Mouse (Mus musculus): ENCODE results near the gene Lrrc59. TPM values are rescaled to one million over a fixed set of nuclear protein-coding genes. Genes with fewer than 3 reads are reported as not detected.

The Lrrc59 gene
- total RNA-seq, 2 experiments from 2014 or later: 85.0 to 91.8 TPM

Other genes starting within 250 kb of the Lrrc59 start
- 1 to 10 TPM; 1.6 to 1.8 TPM for gene Abcc3, start 236.8 kb upstream of the Lrrc59 start, total RNA-seq (2021)
- gene Cacna1g, start 155.6 kb upstream of the Lrrc59 start, total RNA-seq (2021): 10 to 100 TPM; 48.7 to 52.8 TPM
- 1 to 10 TPM in 1 of 2 experiments, under 1 TPM in 1; 0.61 to 1.5 TPM for gene Spata20, start 143.6 kb upstream of the Lrrc59 start, total RNA-seq (2021)
- gene Epn3, start 129.8 kb upstream of the Lrrc59 start, total RNA-seq (2021): 10 to 100 TPM; 31.3 to 34.3 TPM
- gene Mycbpap, start 108.0 kb upstream of the Lrrc59 start, total RNA-seq (2021): 1 to 10 TPM; 5.9 to 6.3 TPM
- 10 to 100 TPM; 12.3 to 13.0 TPM for gene Rsad1, start 80.5 kb upstream of the Lrrc59 start, total RNA-seq (2021)
- under 1 TPM; 0.61 to 0.62 TPM for gene Chad, start 64.7 kb upstream of the Lrrc59 start, total RNA-seq (2021)
- 10 to 100 TPM; 29.8 to 30.4 TPM for gene Acsf2, start 27.9 kb upstream of the Lrrc59 start, total RNA-seq (2021)
- 10 to 100 TPM; 72.9 to 78.9 TPM for gene Mrpl27, start 24.0 kb downstream of the Lrrc59 start, total RNA-seq (2021)
- gene Eme1, start 24.2 kb downstream of the Lrrc59 start, total RNA-seq (2021): 1 to 10 TPM; 4.2 to 5.1 TPM
- 10 to 100 TPM; 17.9 to 20.4 TPM for gene Xylt2, start 47.7 kb downstream of the Lrrc59 start, total RNA-seq (2021)
- gene Gm11541, start 74.7 kb downstream of the Lrrc59 start, total RNA-seq (2021): not detected
- 1 to 10 TPM in 1 of 2 experiments, under 1 TPM in 1; 0.97 to 1.4 TPM for gene Cdc34b, start 112.0 kb downstream of the Lrrc59 start, total RNA-seq (2021)
- not detected for gene Tmem92, start 152.9 kb downstream of the Lrrc59 start, total RNA-seq (2021)